Mouse (Mus musculus) brain, embryonic 14.5 days (tissue): Measurements from ENCODE around the gene Jazf1. TPM values are rescaled to one million over a fixed set of nuclear protein-coding genes. Genes with fewer than 3 reads are reported as not detected.
A peak's percentile ranks its signal among the peaks of the same experiment; 100 is the strongest.

Experiments used
- DNase-seq: peaks from one replicate; pipeline ENCODE4 v3.0.0-alpha.2; 2011; ENCODE audit warnings: low read depth
- CTCF ChIP-seq: fragments of 200-500 bp; IDR thresholded peaks from 2 replicates; pipeline ENCODE4 v1.5.1; 2012; ENCODE audit warnings: inconsistent platforms, mild to moderate bottlenecking, moderate library complexity, borderline replicate concordance; ENCODE audit not compliant: insufficient read depth, insufficient read length; ENCODE audit errors: extremely low read depth
- POLR2A ChIP-seq: fragments of 200-500 bp; IDR thresholded peaks from 2 replicates; pipeline ENCODE4 v1.6.1; 2012; ENCODE audit warnings: mild to moderate bottlenecking, inconsistent platforms, borderline replicate concordance; ENCODE audit not compliant: poor library complexity, insufficient read depth, insufficient read length, severe bottlenecking; ENCODE audit errors: extremely low read depth
- polyA plus RNA-seq: library from polyadenylated mRNA; depleted of rRNA; stranded (reverse); fragments of >200 nt; gene quantifications from 2 replicates; pipeline ENCODE4 v1.2.3, GENCODE M21; 2012

The Jazf1 gene
- polyA plus RNA-seq, 1 experiment: 26.8 TPM

DNA sequence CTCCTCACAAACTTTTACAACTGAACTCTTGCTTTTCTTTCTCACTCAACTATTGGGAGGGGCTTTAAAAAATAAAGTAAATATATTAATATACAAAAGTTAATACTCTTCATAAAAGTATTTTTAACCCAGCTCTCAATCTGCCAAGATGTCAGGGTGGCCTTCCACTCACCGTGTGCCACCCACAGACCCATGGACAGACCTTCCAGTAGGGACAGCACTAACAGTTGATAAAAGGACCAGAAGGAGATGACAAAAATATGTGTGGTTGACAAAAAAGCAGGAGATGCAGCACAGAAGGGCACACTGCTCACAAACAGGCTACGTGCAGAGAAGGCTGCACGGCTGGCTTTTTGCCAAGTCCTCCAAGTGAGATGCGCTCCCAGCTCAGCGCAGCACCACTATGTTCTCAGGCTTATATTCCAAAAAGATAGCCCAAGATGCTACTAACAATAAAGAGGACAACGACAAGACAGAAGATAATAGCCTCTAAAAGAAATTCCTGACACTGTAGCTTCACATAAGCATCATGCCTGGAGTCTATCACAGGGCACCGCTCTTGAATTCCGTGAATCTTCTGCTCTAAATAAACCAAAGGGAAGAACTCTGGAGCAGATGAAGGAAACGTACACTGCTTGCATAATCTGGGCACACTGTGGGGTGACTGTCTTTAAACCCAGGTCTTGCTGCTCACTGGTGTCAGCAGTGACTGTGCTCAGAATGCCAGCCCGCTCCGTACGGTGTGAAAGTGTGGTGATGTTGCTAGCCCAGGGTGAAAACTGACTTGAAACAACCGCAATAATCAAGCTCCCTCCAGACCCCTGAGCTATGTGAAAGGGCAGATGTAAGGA, 104.4 kb downstream of the Jazf1 start:
- TF ChIP-seq POLR2A (no peak), CTCF (no peak)
- DNase-seq: peak; percentile 76

GRCm38 (mm10) chr6:52963430-52963732, 105.0 kb downstream of the Jazf1 start:
- no peak for DNase-seq

GRCm38 (mm10) chr6:52962600-52963429, 105.6 kb downstream of the Jazf1 start:
- TF ChIP-seq POLR2A (no peak), CTCF (no peak)

More at GRCm38 (mm10) chr6:52963430-52963732, 105.0 kb downstream of the Jazf1 start:
- TF ChIP-seq POLR2A: no peak

DNA sequence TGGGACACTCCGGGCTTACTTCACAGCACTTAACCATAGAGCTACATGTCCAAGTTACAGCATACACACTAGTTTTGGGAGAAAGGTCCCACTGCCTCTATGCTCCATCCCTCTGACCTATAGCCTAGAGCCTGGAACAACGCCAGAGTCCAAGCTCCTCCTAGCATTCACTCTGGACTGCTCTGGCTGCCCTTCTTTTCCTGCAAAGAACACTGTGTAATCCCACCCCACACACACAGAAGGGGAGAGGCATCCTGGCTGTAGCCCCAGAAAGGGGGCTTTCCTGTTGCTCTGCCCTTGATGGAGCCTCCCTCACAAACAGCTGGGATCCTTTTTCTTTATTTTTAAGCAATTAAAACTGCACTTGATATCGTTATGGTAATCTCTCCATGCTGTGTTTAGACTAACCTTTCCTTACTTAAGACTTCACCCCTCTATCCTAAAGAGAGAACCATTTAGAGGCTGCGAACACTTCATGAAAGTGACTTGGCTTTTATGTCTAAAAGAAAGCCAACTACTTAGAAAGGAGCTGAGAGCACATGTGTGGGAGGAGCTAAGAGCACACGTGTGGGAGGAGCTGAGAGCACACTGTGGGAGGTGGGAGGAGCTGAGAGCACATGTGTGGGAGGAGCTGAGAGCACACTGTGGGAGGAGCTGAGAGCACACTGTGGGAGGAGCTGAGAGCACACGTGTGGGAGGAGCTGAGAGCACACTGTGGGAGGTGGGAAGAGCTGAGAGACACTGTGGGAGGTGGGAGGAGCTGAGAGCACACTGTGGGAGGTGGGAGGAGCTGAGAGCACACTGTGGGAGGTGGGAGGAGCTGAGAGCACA, 106.6 kb downstream of the Jazf1 start:
- TF ChIP-seq POLR2A: no peak
- no peak for TF ChIP-seq CTCF
- DNase-seq: no peak

More at GRCm38 (mm10) chr6:52962600-52963429, 105.6 kb downstream of the Jazf1 start:
- DNase-seq: no peak

DNA sequence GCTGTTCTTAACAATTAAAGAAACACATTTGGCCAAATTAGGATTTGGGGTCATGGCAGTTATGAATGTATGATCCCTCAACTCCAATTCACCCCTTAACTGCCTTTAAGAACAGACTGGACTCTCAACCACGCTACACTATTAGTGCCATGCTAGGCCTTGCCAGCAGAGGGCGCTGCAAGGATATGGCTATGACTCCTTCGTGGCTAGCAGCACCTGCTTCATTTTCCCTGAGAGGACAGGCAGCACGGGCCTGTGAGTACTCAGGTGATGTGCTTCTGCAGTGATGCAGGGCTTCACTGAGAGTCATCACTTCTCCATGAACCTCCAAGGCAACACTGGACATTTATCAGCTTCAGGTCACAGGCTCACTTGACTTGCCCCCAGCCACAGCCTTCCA, 110.7 kb downstream of the Jazf1 start:
- TF ChIP-seq POLR2A: no peak
- TF ChIP-seq CTCF: peak; percentile 89
- DNase-seq: peak; percentile 65

- TF ChIP-seq CTCF (no peak), POLR2A (no peak)
These were observed 112.3 kb downstream of the Jazf1 start for GRCm38 (mm10) chr6:52956131-52956530.

GRCm38 (mm10) chr6:52955304-52955703, 113.1 kb downstream of the Jazf1 start:
- TF ChIP-seq POLR2A (no peak), CTCF (no peak)
- no peak for DNase-seq

More at GRCm38 (mm10) chr6:52956131-52956530, 112.3 kb downstream of the Jazf1 start:
- DNase-seq: no peak

- DNase-seq: no peak
- TF ChIP-seq POLR2A (no peak), CTCF (no peak)
These were observed 113.6 kb downstream of the Jazf1 start for GRCm38 (mm10) chr6:52954861-52955260.

- TF ChIP-seq POLR2A (no peak), CTCF (no peak)
- no peak for DNase-seq
These were observed 114.0 kb downstream of the Jazf1 start for GRCm38 (mm10) chr6:52954441-52954840.

- DNase-seq: peak; percentile 58
- no peak for TF ChIP-seq CTCF
- TF ChIP-seq POLR2A: no peak
These were observed 115.9 kb downstream of the Jazf1 start for GRCm38 (mm10) chr6:52952526-52952900.
